Mouse (Mus musculus) CD4-positive, CD25-positive, alpha-beta regulatory T cell, adult 4 months (primary cell): ENCODE results near the gene Fbxw9. TPM values are rescaled to one million over a fixed set of nuclear protein-coding genes. Genes with fewer than 3 reads are reported as not detected.
A peak's percentile ranks its signal among the peaks of the same experiment; 100 is the strongest.
"Not testable (repeated sequence)": the region's sequence is repeated elsewhere in the genome, so short reads cannot be mapped to it uniquely, and the experiment has no call there.

Experiments used
- ATAC-seq: one replicate; pipeline ENCODE4 v1.8.0; 2017
- polyA plus RNA-seq, 2 experiments: library from polyadenylated mRNA; unstranded; fragments of 100-300 nt; shearing (Covaris generic); gene quantifications; one replicate each; pipeline ENCODE4 v1.2.1; 2017

Gene Fbxw9
- polyA plus RNA-seq, 2 experiments from 2014 or later = 3.2 to 4.9 TPM

GRCm38 (mm10) chr8:85037366-85037680, 22.5 kb upstream of the Fbxw9 start:
- ATAC-seq = no peak

DNA sequence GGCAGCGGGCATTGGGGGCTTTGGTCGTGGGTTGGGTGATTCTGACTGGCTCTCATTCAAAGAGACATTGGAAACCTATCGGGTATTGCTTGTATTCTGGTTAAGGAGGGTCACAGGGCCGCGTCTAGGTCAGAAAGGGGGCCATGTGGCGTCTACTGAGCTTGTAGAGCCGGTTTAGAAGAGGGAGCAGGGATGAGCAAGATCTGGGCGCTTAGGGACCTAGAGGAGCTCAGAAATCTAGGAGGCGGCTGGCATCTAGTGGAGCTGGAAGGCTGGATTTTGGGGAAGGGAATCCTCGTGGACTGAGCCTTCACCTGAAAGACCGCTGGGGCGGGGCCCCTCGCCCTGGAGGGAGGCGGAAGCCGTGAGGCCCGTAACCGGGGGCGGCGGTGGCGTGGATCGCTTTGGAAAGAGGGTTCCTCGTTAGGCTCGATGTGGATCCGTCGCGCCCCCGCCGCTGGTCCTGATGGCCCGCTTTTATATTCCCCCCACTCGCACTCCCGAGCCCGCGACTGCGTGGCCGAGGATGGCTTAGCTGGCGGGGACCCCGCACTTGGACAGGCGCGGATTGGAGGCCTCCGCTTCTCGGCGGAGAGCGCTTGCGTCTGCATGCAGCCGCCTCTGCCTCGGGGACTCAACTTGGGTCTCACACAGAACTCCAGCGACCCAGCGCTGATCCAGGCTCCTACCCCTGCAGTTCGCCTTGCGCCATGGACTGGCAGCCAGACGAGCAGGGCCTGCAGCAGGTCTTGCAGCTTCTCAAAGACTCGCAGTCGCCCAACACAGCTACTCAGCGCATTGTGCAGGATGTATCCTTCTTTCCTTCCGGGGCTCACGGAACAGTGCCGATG, 21.9 kb upstream of the Fbxw9 start:
- peak; percentile 31 for ATAC-seq

- no peak for ATAC-seq
Measured at GRCm38 (mm10) chr8:85043619-85044018, 16.2 kb upstream of the Fbxw9 start.

GRCm38 (mm10) chr8:85057367-85057766, 2.5 kb upstream of the Fbxw9 start:
- no peak for ATAC-seq

GRCm38 (mm10) chr8:85062603-85063002, 2.7 kb downstream of the Fbxw9 start:
- no peak for ATAC-seq

DNA sequence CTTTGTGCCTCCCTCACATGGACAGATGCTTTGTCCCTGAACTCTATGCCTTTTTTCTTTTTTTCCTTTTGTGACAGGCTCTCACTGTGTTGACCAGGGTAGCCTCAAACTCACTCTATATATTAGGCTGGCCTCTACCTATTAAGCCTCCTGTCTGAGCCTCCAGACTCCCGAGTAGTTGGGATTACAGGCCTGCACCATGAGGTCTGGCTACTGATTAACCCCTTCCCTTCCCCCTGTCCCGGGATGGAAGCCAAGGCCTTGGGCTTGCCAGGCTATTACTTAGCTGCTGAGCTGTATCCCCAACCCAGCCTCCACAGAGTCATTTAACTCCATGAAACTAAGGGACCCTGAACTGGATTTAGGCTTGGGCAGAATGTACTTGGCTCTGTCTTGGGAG, 5.4 kb downstream of the Fbxw9 start:
- no peak for ATAC-seq

DNA sequence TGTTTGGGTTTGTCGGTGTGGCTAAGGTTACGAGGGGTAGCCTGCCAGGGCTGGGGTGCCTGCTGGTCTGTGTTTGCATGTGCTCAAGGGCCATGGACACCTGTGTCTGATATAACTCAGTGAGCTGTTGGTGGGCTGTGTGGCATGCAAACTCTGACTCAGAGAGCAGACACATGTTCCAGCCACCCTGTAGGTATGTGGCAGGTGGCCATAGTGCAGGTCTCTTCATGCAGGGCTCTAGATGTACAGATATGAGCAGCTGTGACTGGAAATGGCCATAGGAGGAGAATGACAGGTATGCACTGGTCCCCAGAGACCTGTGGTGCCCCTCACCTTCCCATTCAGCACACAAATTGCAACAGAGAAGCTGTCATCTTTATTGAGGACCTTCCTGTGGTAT, 7.3 kb downstream of the Fbxw9 start:
- no peak for ATAC-seq

GRCm38 (mm10) chr8:85067982-85068381, 8.1 kb downstream of the Fbxw9 start, which contains the start of gene Gm5741:
Gm5741 (minus strand) TSS chr8:85067982.
- no peak for ATAC-seq

DNA sequence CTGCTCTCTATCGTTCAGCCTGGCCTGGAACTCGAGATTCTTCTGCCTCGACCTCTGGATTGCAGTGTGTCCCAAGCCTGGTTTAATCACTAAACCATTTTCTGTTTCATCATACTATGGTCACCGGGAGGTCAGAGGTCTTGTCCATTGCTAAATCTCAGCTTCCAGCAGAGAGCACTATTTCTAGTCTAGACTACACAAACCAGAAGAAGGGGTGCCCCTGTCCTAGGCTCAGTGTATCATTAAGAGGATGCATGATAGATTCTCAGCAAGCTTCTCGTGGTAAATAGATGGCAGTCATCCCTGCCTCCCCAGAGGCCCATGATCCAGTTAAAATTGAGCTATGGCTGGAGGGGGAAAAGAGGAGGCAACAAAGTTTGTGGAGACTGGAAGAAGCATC, 11.2 kb downstream of the Fbxw9 start:
- ATAC-seq = no peak

DNA sequence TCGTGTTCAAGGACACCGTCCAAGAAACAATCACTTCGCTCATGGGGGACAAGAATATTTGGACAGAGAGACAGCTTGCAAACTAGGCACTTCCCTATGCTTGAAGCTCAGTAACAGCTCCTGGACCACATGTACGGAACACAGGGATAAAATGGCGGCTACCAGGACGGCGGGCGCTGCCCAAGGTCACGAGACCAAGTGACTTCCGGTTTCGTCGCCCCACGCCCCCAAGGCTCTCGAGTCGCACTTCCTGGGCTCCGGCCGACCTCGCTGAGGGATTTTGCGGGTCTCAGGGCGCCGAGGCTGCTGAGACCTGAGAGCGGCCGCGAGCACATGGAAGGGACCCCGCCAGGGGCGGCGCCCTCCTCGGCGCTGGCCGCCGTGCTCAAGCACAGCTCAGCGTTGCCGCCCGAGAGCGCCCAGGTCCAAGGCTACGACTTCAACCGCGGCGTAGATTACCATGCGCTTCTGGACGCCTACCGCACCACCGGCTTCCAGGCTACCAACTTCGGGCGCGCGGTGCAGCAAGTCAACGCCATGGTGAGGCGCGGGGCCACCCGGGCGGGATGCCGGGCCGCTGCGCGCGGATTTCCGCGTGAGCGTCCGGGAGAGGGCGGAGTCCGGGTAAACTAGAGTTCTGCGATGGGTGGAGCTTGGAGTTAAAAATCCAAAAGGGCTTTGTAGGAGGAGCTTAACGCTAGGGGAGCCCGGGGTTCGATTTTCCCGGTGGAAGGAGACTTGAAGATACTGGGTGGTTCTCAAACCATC, 11.8 kb downstream of the Fbxw9 start, which contains the start of gene Dhps:
Dhps (plus strand) TSS at position 244 of the 768 bp plus-strand sequence.
- ATAC-seq = peak; percentile 91

GRCm38 (mm10) chr8:85072364-85072929, 12.6 kb downstream of the Fbxw9 start:
- ATAC-seq = no peak

DNA sequence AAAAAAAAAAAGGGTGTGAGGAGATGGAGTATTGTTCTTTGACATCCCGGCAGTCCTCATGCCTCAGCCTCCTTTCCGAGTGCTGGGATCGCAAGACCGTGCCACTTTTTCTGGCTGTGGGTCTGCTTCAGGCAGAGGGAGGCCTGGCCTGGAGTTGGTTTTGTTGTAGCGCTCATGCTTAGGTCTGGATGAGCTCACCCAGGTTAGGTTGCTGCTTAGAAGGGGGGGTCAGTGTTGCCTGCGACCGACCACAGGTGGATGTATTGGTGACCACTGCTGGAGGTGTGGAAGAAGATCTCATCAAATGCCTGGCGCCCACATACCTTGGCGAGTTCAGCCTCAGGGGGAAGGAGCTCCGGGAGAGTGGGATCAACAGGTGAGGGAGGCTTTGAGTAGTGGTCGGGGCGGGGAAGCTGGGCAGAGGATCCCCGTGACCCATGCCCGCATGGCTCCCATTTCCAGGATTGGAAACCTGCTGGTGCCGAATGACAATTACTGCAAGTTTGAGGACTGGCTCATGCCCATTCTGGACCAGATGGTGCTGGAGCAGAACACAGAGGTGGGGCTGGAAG, 13.3 kb downstream of the Fbxw9 start:
- ATAC-seq = no peak

DNA sequence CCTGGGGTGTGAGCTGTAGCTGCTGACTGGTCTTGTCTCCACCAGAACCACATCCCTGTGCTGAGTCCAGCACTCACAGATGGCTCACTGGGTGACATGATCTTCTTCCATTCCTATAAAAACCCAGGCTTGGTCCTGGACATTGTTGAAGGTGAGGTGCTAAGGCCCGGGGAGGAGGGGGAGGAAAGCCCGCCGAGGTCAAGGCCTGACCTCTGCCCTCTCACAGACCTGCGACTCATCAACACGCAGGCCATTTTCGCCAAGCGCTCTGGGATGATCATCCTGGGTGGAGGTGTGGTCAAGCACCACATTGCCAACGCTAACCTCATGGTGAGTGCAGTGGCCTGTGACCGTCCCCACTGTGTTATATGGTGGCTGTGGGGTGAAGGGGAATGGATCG, 14.3 kb downstream of the Fbxw9 start:
- ATAC-seq = no peak

DNA sequence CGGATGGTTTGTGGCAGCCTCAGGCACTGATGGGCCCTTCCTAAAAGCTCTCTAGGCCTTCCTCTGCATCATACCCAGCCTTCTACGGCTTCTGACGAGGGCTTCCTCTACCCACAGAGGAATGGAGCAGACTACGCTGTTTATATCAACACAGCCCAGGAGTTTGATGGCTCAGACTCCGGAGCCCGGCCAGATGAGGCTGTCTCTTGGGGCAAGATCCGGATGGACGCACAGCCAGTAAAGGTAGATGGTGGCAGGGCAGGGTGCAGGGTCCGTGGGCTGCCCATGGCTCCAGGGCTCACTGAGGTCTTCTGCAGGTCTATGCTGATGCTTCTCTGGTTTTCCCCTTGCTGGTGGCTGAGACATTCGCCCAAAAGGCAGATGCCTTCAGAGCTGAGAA, 14.8 kb downstream of the Fbxw9 start:
- ATAC-seq = no peak

GRCm38 (mm10) chr8:85076001-85076400, 16.1 kb downstream of the Fbxw9 start:
- no peak for ATAC-seq

DNA sequence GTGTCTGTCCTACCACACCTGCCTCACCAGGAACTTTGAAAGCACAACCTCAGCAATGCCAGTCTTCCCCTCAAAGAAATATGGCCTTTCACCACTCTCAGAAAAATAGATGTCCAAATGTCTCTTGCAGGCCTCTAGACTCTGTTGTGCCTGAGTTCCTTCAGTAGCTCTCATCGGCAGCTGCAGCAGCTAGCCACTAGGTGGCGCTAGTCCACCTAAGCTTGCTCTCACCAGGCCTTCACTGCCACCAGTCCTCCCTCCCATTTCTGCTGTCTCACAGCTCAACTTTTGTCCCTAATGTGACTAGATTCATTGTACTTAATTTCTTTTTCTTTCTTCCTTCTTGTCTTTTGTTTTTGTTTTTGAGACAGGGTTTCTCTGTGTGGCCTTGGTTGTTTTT, 17.1 kb downstream of the Fbxw9 start:
- peak; percentile 68 for ATAC-seq

GRCm38 (mm10) chr8:85080214-85080531, 20.3 kb downstream of the Fbxw9 start:
- ATAC-seq = no peak

DNA sequence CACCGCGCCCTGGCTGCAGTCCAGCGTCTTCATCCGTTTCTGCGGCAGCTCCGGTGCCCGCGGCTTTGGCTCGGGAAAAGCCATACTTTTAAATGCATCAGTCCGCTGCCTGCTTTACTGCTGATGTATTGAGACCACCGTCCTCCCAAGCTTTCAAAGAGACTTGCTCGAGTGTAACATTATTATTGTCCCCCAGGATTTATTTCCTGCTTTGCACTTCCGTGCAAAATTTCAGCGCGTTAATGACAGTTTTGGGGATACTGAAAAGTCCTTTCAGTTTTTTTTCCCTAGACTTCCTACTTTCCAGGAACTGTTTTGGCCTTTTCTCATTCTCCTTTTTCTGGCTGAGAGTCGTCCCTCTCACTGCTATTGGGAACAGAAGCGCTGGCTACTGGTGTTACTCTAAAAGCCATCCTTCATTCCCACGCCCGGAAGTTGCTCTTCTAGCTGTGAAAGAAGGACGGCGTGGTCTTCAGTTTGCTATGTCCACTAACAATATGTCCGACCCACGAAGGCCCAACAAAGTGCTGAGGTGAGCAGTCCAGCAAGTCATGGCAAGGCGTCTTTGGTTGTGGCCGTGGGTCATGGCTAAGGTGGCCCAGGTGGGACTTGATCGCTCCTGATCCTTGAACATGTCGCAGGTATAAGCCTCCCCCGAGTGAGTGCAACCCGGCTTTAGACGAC, 20.8 kb downstream of the Fbxw9 start, which contains the start of gene Wdr83os:
Wdr83os (plus strand) TSS at position 209 of the 684 bp plus-strand sequence.
- ATAC-seq = peak; percentile 18

GRCm38 (mm10) chr8:85081216-85081555, 21.3 kb downstream of the Fbxw9 start, which contains the start of gene Wdr83:
Wdr83 (minus strand) TSS chr8:85081306.
- peak; percentile 14 for ATAC-seq

DNA sequence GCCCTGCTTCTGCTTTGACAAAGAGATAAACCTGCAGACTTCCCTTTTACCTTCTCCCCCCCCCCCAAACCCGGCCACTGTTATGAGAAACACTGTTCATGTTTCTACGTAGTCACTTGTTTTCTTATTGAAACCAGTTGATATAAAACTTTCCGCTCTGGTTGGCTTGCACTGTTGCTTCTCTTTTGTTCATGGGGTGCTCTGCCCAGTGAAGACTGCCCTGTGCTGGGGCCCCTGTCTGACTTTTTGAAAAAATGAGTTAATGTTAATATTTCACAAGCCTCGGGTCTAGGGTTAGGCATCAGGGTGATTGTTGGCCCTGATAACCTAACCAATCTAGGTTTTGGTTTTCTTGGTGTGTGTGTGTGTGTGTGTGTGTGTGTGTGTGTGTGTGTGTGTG, 22.3 kb downstream of the Fbxw9 start:
- ATAC-seq = not testable (repeated sequence)

DNA sequence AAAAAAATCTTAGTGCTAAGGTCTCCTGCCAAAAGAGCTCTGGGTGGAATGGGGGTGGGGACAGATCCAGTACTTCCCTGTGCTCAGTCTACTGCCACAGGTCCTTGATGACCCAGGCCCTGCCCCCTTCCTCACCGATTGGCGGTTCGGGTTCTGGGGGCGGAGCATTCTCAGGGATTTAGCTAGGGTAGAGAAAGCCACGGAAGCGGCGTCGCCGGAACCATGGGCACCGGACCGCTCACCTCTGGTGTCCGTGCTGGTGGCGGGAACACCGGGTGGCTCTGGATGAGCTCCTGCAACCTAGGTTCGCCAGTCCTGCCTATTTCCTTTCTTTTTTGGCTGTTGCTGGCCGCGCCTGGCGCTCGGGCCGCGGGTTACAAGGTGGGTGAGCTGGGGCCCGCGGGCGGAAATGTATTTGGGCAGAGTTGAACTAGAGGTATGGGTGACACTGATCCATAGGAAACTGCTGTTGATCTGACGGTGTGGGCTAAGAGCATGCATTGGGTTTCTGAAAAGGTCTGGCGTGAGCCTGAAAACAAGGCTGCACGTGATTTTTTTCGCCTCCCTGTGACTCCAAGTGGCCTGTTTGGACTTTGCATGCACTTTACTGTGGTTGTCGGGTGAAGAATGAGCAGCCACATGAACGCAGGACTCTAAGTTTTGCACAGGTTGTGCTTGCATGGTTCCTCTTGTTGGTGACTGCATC, 23.4 kb downstream of the Fbxw9 start, which contains the start of gene Man2b1:
Man2b1 (plus strand) TSS at position 163 of the 706 bp plus-strand sequence.
- ATAC-seq = peak; percentile 92

DNA sequence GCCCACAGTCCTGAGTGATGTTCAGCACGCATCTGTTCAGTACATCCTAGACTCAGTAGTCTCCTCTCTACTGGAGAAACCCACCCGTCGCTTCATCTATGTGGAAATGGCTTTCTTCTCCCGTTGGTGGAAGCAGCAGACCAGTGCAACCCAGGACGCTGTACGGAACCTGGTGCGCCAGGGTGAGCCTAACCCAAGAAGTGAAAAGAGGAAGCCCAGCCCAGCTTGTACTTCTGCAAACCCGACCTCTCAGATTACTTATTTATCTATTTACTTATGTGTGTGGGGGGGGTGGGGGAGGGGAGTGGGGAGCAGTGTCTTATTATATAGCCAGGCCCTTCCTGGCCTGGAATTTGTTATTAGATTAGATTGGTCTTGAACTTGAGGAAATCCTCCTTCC, 24.8 kb downstream of the Fbxw9 start:
- no peak for ATAC-seq
